Mouse (Mus musculus) liver, embryonic 15.5 days (tissue): ENCODE measurements around the gene Snhg11. TPM values are rescaled to one million over a fixed set of nuclear protein-coding genes. Genes with fewer than 3 reads are reported as not detected.

Experiments used
- ATAC-seq: fragments of 200-750 bp; cut with Nextera tagmentation; 2 replicates; pipeline ENCODE4 v1.8.0; 2017; ENCODE audit warnings: moderate number of reproducible peaks, mild to moderate bottlenecking, moderate library complexity; ENCODE audit not compliant: insufficient read depth
- H3K27ac ChIP-seq: fragments of 300-500 bp; sonication (generic); replicated peaks from 2 replicates; pipeline ENCODE4 v1.5.1; 2015; ENCODE audit warnings: mild to moderate bottlenecking, inconsistent platforms
- H3K27me3 ChIP-seq: fragments of 300-500 bp; sonication (generic); 2 replicates; pipeline ENCODE4 v1.6.1; 2015; ENCODE audit warnings: mild to moderate bottlenecking, inconsistent platforms
- H3K36me3 ChIP-seq: fragments of 300-500 bp; sonication (generic); replicated peaks from 2 replicates; pipeline ENCODE4 v1.6.1; 2015; ENCODE audit warnings: moderate library complexity, mild to moderate bottlenecking, inconsistent platforms
- H3K4me1 ChIP-seq: fragments of 300-500 bp; sonication (generic); replicated peaks from 2 replicates; pipeline ENCODE4 v1.6.1; 2015; ENCODE audit warnings: inconsistent platforms
- H3K4me2 ChIP-seq: fragments of 300-500 bp; sonication (generic); 2 replicates; pipeline ENCODE4 v1.6.1; 2015; ENCODE audit warnings: moderate library complexity, mild to moderate bottlenecking, inconsistent platforms
- H3K4me3 ChIP-seq: fragments of 300-500 bp; sonication (generic); replicated peaks from 2 replicates; pipeline ENCODE4 v1.5.1; 2015; ENCODE audit warnings: mild to moderate bottlenecking, inconsistent platforms
- H3K9ac ChIP-seq: fragments of 300-500 bp; sonication (generic); 2 replicates; pipeline ENCODE4 v1.6.1; 2015; ENCODE audit warnings: moderate library complexity, mild to moderate bottlenecking, inconsistent platforms
- H3K9me3 ChIP-seq: fragments of 300-500 bp; sonication (generic); replicated peaks from 2 replicates; pipeline ENCODE4 v1.6.1; 2016; ENCODE audit warnings: inconsistent platforms
- WGBS: fragments of 180-500 bp; shearing (Covaris S2); methylation state at CpG from one replicate; pipeline ENCODE4 v1.1.7; 2015; ENCODE audit warnings: mixed read lengths; ENCODE audit not compliant: insufficient replicate concordance; 5-methylcytosine and 5-hydroxymethylcytosine counted together
- polyA plus RNA-seq: library from polyadenylated mRNA; unstranded; fragments of >200 nt; fragmentation: Nextera tagmentation; extraction: Ambion mirVana; gene quantifications from 2 replicates; pipeline ENCODE4 v1.2.1, GENCODE M21; 2015

Gene Snhg11
- polyA plus RNA-seq, 1 experiment from 2014 or later, result 1.5 TPM

GRCm38 (mm10) chr2:158355238-158355637 lies 20.2 kb upstream of the Snhg11 start:
- Histone ChIP-seq H3K4me2 (no peak overlapping the region), H3K36me3 (peaks cover 60% of the 10 kb centered on the region)
- no peak for ATAC-seq

DNA sequence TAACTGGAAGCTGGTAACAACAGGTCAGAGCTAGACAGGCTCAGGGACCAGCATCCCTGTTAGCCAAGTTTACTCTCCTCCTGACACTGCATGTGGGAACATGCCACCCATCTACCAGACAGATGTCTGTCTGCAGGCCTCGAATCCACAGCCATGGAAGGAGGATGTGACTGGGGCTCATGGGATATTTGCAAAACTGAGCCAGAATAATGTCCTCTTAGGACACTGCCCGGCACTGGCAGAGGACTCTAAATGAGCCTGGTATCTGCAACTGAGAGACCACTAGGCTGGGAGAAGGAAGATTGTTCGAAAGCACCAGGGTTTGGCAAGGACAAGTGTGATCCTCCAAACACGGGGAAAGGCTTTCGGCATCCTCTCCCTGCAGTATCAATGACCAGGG lies 19.3 kb upstream of the Snhg11 start:
- H3K27me3 ChIP-seq, result no peaks in the 10 kb centered on the region
- H3K36me3 ChIP-seq, result peaks cover 60% of the 10 kb centered on the region

More at GRCm38 (mm10) chr2:158355238-158355637, 20.2 kb upstream of the Snhg11 start:
- H3K9me3 ChIP-seq, result no peaks in the 10 kb centered on the region
- WGBS, result 69% methylated on average over 2 of the region's 2 CpGs
- no peak overlapping the region for H3K27ac ChIP-seq
- no peak overlapping the region for H3K4me3 ChIP-seq
- H3K4me1 ChIP-seq, result peaks cover 24% of the 10 kb centered on the region
- H3K9ac ChIP-seq, result no peak overlapping the region
- no peaks in the 10 kb centered on the region for H3K27me3 ChIP-seq

DNA sequence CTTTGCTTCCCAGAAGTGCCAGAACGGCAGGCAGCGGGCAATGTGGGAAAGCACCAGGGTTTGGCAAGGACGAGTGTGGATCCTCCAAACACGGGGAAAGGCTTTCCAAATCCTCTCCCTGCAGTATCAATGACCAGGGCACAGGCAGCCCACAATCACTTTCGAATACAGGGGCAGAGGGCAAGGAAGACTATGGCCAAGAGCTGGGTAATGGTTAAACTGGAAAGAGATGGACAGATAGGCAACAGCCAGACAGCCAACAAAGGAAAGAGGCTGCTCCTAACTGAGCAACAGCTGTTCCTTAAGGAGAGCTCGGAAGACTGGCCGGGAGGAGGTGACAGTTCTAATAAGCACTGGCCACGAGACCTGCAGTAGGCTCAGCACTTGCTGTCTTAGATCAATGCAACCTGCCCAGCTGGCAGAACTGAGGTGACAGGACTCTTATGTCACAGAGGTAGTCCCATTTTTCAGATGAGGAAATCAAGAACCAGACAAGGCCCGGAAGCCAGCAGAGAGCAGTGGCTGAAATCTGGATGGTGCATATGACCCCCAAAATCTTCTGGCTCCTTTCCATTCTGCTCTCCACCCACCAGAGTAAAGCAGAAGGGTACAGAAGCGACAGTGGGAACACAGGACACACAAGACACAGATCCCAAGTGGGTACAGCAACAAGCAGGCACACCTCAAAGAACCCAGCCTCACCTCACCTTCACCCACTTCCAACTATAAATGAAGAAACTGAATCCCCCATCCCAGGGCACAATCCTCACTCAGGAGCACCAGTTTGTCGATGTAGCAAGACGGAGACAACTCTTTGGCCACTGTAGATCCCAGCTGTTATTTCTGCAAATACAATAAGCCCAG lies 15.4 kb upstream of the Snhg11 start:
- H3K27ac ChIP-seq, result peak overlapping the region; percentile 48; the same call in 1 of the 2 replicates
- no peaks in the 10 kb centered on the region for H3K27me3 ChIP-seq
- H3K4me2 ChIP-seq, result peak overlapping the region; percentile 79
- H3K4me1 ChIP-seq, result peaks cover 38% of the 10 kb centered on the region
- no peaks in the 10 kb centered on the region for H3K9me3 ChIP-seq
- H3K4me3 ChIP-seq, result peak overlapping the region; percentile 74
- ATAC-seq, result no peak
- peak overlapping the region; percentile 64 for H3K9ac ChIP-seq
- 54% methylated on average over 12 of the region's 12 CpGs for WGBS
- peaks cover 51% of the 10 kb centered on the region for H3K36me3 ChIP-seq

More for the DNA sequence above, 19.3 kb upstream of the Snhg11 start:
- H3K4me1 ChIP-seq, result peaks cover 32% of the 10 kb centered on the region
- no peak overlapping the region for H3K9ac ChIP-seq
- H3K4me3 ChIP-seq, result no peak overlapping the region
- WGBS, result 70% methylated on average over 5 of the region's 5 CpGs
- no peak overlapping the region for H3K27ac ChIP-seq
- no peak for ATAC-seq
- no peaks in the 10 kb centered on the region for H3K9me3 ChIP-seq
- H3K4me2 ChIP-seq, result no peak overlapping the region

DNA sequence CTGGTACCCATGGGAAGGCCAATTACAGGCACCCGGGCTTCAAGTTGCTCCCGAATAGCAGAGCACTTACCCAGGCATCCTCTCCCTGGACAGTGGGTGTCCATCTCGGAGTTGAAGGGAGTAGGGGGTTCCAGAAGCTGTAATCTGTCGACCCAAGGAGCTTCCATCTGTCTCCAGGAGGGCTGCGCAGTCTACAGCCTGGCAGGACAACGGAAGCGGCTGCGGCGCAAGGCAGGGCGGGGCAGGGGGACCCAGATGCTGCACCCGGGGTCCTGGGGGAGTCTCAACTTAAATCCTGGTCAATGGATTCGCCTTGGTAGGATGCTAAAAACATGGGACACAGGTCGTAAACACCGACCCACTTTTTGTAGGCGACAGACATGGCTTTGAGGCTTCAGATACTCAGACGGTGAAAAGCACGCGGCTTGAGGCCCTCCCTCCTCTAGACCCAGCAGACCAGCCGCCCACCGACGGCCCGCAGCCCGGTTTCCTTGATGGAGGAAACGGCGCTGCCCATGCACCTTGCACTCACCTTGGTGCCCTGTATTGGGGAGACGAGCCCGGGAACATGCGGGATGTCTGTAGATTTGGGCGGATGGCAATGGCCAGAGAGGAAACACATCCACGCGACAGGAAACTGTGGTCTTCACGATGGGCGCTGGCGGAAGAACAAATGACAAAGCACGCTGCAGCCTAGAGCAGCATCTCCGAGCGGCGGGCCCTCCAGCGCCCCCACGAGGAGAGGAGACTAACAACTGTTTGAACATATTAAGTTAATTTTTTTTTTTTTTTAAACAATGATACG lies 14.4 kb upstream of the Snhg11 start:
- ATAC-seq, result peak; percentile 76

GRCm38 (mm10) chr2:158361678-158362320 lies 13.6 kb upstream of the Snhg11 start:
- Histone ChIP-seq H3K36me3 (peaks cover 33% of the 10 kb centered on the region), H3K4me3 (peak overlapping the region; percentile 74), H3K27me3 (no peaks in the 10 kb centered on the region), H3K9me3 (no peaks in the 10 kb centered on the region), H3K4me1 (peaks cover 38% of the 10 kb centered on the region), H3K4me2 (peak overlapping the region; percentile 79), H3K27ac (no peak overlapping the region; the same call in 1 of the 2 replicates), H3K9ac (no peak overlapping the region)
- 33% methylated on average over 8 of the region's 8 CpGs for WGBS
- ATAC-seq, result peak; percentile 33; the same call in 1 of the 2 replicates

More for the DNA sequence above, 14.4 kb upstream of the Snhg11 start:
- Histone ChIP-seq H3K36me3 (peaks cover 40% of the 10 kb centered on the region), H3K9ac (peak overlapping the region; percentile 64), H3K27ac (peak overlapping the region; percentile 48), H3K4me1 (peaks cover 38% of the 10 kb centered on the region), H3K4me3 (peak overlapping the region; percentile 74), H3K9me3 (no peaks in the 10 kb centered on the region), H3K4me2 (peak overlapping the region; percentile 79), H3K27me3 (no peaks in the 10 kb centered on the region)
- WGBS, result under 1% methylated on average over 41 of the region's 41 CpGs

GRCm38 (mm10) chr2:158364175-158364574 lies 11.3 kb upstream of the Snhg11 start:
- 68% methylated on average over 4 of the region's 4 CpGs for WGBS
- Histone ChIP-seq H3K4me1 (peaks cover 24% of the 10 kb centered on the region), H3K4me2 (no peak overlapping the region), H3K9ac (no peak overlapping the region), H3K4me3 (no peak overlapping the region), H3K27ac (no peak overlapping the region), H3K9me3 (no peaks in the 10 kb centered on the region), H3K36me3 (peaks cover 9% of the 10 kb centered on the region), H3K27me3 (no peaks in the 10 kb centered on the region)
- no peak for ATAC-seq

DNA sequence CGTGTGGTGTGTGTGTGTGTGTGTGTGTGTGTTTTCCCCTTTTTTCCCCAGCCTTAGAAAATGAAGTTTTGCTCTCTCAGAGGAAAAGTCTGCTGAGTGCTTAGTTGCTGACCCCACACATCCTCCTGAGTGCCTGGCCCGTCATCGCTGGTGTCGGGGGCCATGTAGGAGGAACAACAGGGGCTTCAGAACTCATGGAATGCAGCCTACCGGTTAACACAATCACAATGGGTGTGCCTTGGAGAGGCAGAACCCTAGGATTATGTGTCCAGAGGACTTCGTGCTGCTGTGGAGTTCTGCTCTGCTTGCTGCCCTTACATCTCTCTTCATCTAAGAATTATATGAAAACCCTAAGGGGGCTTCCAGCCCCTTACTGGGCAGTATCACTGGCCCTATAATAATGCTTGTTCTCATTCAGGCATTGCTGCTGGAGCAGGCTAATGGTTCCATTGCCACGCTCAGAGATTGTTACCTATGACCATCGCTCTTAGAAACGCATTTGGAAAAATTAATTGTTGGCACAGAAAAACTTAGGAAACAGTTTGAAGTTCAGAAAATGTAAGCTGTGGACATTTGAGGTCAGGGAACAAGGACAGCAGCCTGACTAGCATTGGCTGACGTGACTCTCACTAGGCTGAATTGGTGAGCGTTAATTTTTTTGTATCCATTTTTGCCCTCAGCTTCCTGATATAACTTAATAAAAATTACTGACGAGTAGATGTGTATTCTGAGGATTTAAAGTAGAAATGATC lies 10.2 kb upstream of the Snhg11 start:
- Histone ChIP-seq H3K36me3 (no peaks in the 10 kb centered on the region), H3K9ac (no peak overlapping the region), H3K4me1 (peaks cover 13% of the 10 kb centered on the region), H3K9me3 (no peaks in the 10 kb centered on the region), H3K27me3 (no peaks in the 10 kb centered on the region), H3K4me3 (no peak overlapping the region), H3K27ac (no peak overlapping the region), H3K4me2 (no peak overlapping the region)
- ATAC-seq, result no peak
- WGBS, result 71% methylated on average over 12 of the region's 12 CpGs

- Histone ChIP-seq H3K4me2 (no peak overlapping the region), H3K4me1 (no peaks in the 10 kb centered on the region), H3K27ac (no peak overlapping the region), H3K9ac (no peak overlapping the region), H3K9me3 (no peaks in the 10 kb centered on the region), H3K4me3 (no peak overlapping the region), H3K36me3 (no peaks in the 10 kb centered on the region), H3K27me3 (0 out of 2 replicates have a peak, but pooled peaks cover under 1% of the 10 kb centered on the region)
- 31% methylated on average over 5 of the region's 5 CpGs for WGBS
- no peak for ATAC-seq
These were observed 7.8 kb upstream of the Snhg11 start for GRCm38 (mm10) chr2:158367654-158368053.

GRCm38 (mm10) chr2:158368313-158368712 lies 7.1 kb upstream of the Snhg11 start:
- 71% methylated on average over 8 of the region's 8 CpGs for WGBS
- Histone ChIP-seq H3K9me3 (no peaks in the 10 kb centered on the region), H3K9ac (no peak overlapping the region), H3K27me3 (peaks cover 7% of the 10 kb centered on the region), H3K4me2 (no peak overlapping the region), H3K27ac (no peak overlapping the region), H3K36me3 (no peaks in the 10 kb centered on the region), H3K4me3 (no peak overlapping the region), H3K4me1 (peaks cover 5% of the 10 kb centered on the region; the same call in 1 of the 2 replicates)
- no peak for ATAC-seq

- ATAC-seq, result no peak
These were observed 5.8 kb upstream of the Snhg11 start for GRCm38 (mm10) chr2:158369474-158370172.

More at GRCm38 (mm10) chr2:158369474-158370172, 5.8 kb upstream of the Snhg11 start:
- Histone ChIP-seq H3K9me3 (no peaks in the 10 kb centered on the region), H3K36me3 (no peaks in the 10 kb centered on the region), H3K4me1 (peaks cover 5% of the 10 kb centered on the region; the same call in 1 of the 2 replicates), H3K4me2 (no peak overlapping the region), H3K27me3 (peaks cover 20% of the 10 kb centered on the region), H3K27ac (no peak overlapping the region), H3K9ac (no peak overlapping the region), H3K4me3 (no peak overlapping the region)
- 50% methylated on average over 3 of the region's 3 CpGs for WGBS
